Mouse (Mus musculus): Measurements from ENCODE around the gene Slc25a30.

DNA sequence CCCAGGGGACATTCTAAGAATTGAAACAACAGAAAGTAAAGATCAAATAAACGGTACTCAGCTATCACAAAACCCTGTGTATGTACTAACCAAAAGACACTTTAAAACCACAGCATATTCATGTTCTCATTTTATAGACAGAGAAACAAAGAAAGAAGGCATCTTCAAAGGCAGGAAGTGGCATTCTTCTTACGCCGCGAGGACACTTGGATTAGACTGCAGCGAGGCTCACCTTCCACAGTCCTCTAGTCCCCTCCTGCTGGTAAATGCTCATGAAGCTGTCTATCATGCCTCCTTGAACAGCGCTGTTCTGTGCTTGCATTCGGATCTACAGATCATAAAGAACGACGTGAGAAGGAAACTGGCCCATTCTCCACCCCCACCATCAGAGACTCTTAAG lies 17.5 kb downstream of the Slc25a30 start:
- TF ChIP-seq CTCF (IDR thresholded peaks at IDR 0.05) = no peak
- TF ChIP-seq EP300 (IDR thresholded peaks at IDR 0.05) = no peak

Data from lung, postnatal 0 days (tissue).